Mouse (Mus musculus): Measurements from ENCODE around the gene Hivep1. TPM values are rescaled to one million over a fixed set of nuclear protein-coding genes. Genes with fewer than 3 reads are reported as not detected.

Gene Hivep1
- polyA plus RNA-seq, 1 experiment = 2.5 TPM

- no peaks in the 10 kb centered on the region for H3K9me3 ChIP-seq (ENCODE audit: control insufficient read depth, low read length)
- no peak for TF ChIP-seq TAL1 (IDR thresholded peaks at IDR 0.05; ENCODE audit: low read length)
- no peak for TF ChIP-seq GATA1 (IDR thresholded peaks at IDR 0.05; ENCODE audit: low read length)
- H3K36me3 ChIP-seq (ENCODE audit: control insufficient read depth) = no peaks in the 10 kb centered on the region; the same call in 1 of the 2 replicates
- H3K4me3 ChIP-seq (replicated peaks) = no peak overlapping the region
- peaks cover 12% of the 10 kb centered on the region for H3K4me1 ChIP-seq (ENCODE audit: control insufficient read depth)
- no peaks in the 10 kb centered on the region for H3K27me3 ChIP-seq (ENCODE audit: control insufficient read depth)
Observed at GRCm38 (mm10) chr13:42119062-42119461, 67.2 kb downstream of the Hivep1 start.

GRCm38 (mm10) chr13:42121106-42121776 lies 69.4 kb downstream of the Hivep1 start:
- Histone ChIP-seq H3K36me3 (ENCODE audit: control insufficient read depth) (no peaks in the 10 kb centered on the region; the same call in 1 of the 2 replicates), H3K27me3 (ENCODE audit: control insufficient read depth) (no peaks in the 10 kb centered on the region), H3K4me3 (replicated peaks) (no peak overlapping the region), H3K9me3 (ENCODE audit: control insufficient read depth, low read length) (no peaks in the 10 kb centered on the region), H3K4me1 (ENCODE audit: control insufficient read depth) (peaks cover 2% of the 10 kb centered on the region; the same call in 1 of the 2 replicates)
- no peak for TF ChIP-seq GATA1 (IDR thresholded peaks at IDR 0.05; ENCODE audit: low read length)
- TF ChIP-seq TAL1 (IDR thresholded peaks at IDR 0.05; ENCODE audit: low read length) = no peak

- H3K27me3 ChIP-seq (ENCODE audit: control insufficient read depth) = no peaks in the 10 kb centered on the region
- no peaks in the 10 kb centered on the region; the same call in 1 of the 2 replicates for H3K36me3 ChIP-seq (ENCODE audit: control insufficient read depth)
- no peaks in the 10 kb centered on the region for H3K9me3 ChIP-seq (ENCODE audit: control insufficient read depth, low read length)
- H3K4me1 ChIP-seq (ENCODE audit: control insufficient read depth) = peaks cover 2% of the 10 kb centered on the region; the same call in 1 of the 2 replicates
- H3K4me3 ChIP-seq (replicated peaks) = no peak overlapping the region
- no peak for TF ChIP-seq GATA1 (IDR thresholded peaks at IDR 0.05; ENCODE audit: low read length)
- no peak for TF ChIP-seq TAL1 (IDR thresholded peaks at IDR 0.05; ENCODE audit: low read length)
Observed at GRCm38 (mm10) chr13:42121777-42122682, 70.2 kb downstream of the Hivep1 start.

- Histone ChIP-seq H3K36me3 (ENCODE audit: control insufficient read depth) (peaks cover 3% of the 10 kb centered on the region), H3K9me3 (ENCODE audit: control insufficient read depth, low read length) (no peaks in the 10 kb centered on the region), H3K4me3 (replicated peaks) (no peak overlapping the region), H3K4me1 (ENCODE audit: control insufficient read depth) (no peaks in the 10 kb centered on the region), H3K27me3 (ENCODE audit: control insufficient read depth) (no peaks in the 10 kb centered on the region)
- no peak for TF ChIP-seq GATA1 (IDR thresholded peaks at IDR 0.05; ENCODE audit: low read length)
- TF ChIP-seq TAL1 (IDR thresholded peaks at IDR 0.05; ENCODE audit: low read length) = no peak
Observed at GRCm38 (mm10) chr13:42144627-42145026, 92.8 kb downstream of the Hivep1 start.

- Histone ChIP-seq H3K4me1 (ENCODE audit: control insufficient read depth) (peaks cover 1% of the 10 kb centered on the region; the same call in 1 of the 2 replicates), H3K9me3 (ENCODE audit: control insufficient read depth, low read length) (no peaks in the 10 kb centered on the region), H3K4me3 (replicated peaks) (no peak overlapping the region), H3K27me3 (ENCODE audit: control insufficient read depth) (no peaks in the 10 kb centered on the region), H3K36me3 (ENCODE audit: control insufficient read depth) (peaks cover under 1% of the 10 kb centered on the region; the same call in 1 of the 2 replicates)
- TF ChIP-seq GATA1 (IDR thresholded peaks at IDR 0.05; ENCODE audit: low read length) = no peak
- no peak for TF ChIP-seq TAL1 (IDR thresholded peaks at IDR 0.05; ENCODE audit: low read length)
Observed at GRCm38 (mm10) chr13:42149328-42150071, 97.7 kb downstream of the Hivep1 start.

- Histone ChIP-seq H3K4me3 (replicated peaks) (no peak overlapping the region), H3K27me3 (ENCODE audit: control insufficient read depth) (no peaks in the 10 kb centered on the region), H3K4me1 (ENCODE audit: control insufficient read depth) (peaks cover 1% of the 10 kb centered on the region; the same call in 1 of the 2 replicates), H3K36me3 (ENCODE audit: control insufficient read depth) (peaks cover 6% of the 10 kb centered on the region), H3K9me3 (ENCODE audit: control insufficient read depth, low read length) (no peaks in the 10 kb centered on the region)
- TF ChIP-seq TAL1 (IDR thresholded peaks at IDR 0.05; ENCODE audit: low read length) = no peak
Observed at GRCm38 (mm10) chr13:42150072-42150450, 98.2 kb downstream of the Hivep1 start.

GRCm38 (mm10) chr13:42150462-42151127 lies 98.8 kb downstream of the Hivep1 start:
- Histone ChIP-seq H3K36me3 (ENCODE audit: control insufficient read depth) (peaks cover 11% of the 10 kb centered on the region), H3K9me3 (ENCODE audit: control insufficient read depth, low read length) (no peaks in the 10 kb centered on the region), H3K27me3 (ENCODE audit: control insufficient read depth) (no peaks in the 10 kb centered on the region), H3K4me3 (replicated peaks) (no peak overlapping the region), H3K4me1 (ENCODE audit: control insufficient read depth) (peaks cover 1% of the 10 kb centered on the region; the same call in 1 of the 2 replicates)
- TF ChIP-seq GATA1 (IDR thresholded peaks at IDR 0.05; ENCODE audit: low read length) (no peak), TAL1 (IDR thresholded peaks at IDR 0.05; ENCODE audit: low read length) (no peak)

GRCm38 (mm10) chr13:42158259-42158658 lies 106.4 kb downstream of the Hivep1 start:
- Histone ChIP-seq H3K4me1 (ENCODE audit: control insufficient read depth) (no peaks in the 10 kb centered on the region), H3K4me3 (replicated peaks) (no peak overlapping the region), H3K9me3 (ENCODE audit: control insufficient read depth, low read length) (no peaks in the 10 kb centered on the region), H3K27me3 (ENCODE audit: control insufficient read depth) (no peaks in the 10 kb centered on the region), H3K36me3 (ENCODE audit: control insufficient read depth) (peaks cover 32% of the 10 kb centered on the region)
- no peak for TF ChIP-seq TAL1 (IDR thresholded peaks at IDR 0.05; ENCODE audit: low read length)
- no peak for TF ChIP-seq GATA1 (IDR thresholded peaks at IDR 0.05; ENCODE audit: low read length)

Measured in erythroblast, embryonic 14.5 days (primary cell).